Mouse (Mus musculus): ENCODE measurements at regions not wholly inside any gene's neighbourhood (a gene's known extent, or its start where the extent isn't known, plus 50 kb on each side); places are given as distances from the start of the nearest gene placed in this dataset.

DNA sequence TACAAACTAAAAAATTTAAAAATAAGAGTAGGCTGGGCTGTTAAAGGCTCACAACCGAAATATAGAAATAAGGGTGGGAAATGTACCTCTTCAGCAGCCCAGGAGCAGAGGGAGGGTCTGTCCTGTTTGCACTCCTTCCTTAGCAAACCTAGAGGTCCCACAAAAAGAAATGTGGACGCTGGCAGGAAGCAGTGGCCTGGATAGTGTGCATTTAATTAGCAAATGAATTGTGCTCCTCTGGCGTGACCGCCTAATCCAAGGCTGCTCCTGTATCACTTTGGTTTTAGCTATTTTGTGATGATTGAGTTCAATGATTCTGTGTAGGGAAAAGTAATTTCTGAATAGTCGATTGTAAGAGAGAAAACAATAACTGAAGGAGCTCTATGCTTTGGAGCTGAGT, 141.1 kb upstream of the Tbca start:
- peaks cover 8% of the 10 kb centered on the region; the same call in 1 of the 2 replicates for H3K27me3 ChIP-seq (replicated peaks; ENCODE audit: control insufficient read depth, insufficient read depth, low read length)
- DNase-seq (ENCODE audit: low spot score) (no peak), ATAC-seq (no peak)
- 16% methylated on average over 5 of the region's 5 CpGs for WGBS
- no peaks in the 10 kb centered on the region; the same call in 1 of the 2 replicates for H3K4me1 ChIP-seq (ENCODE audit: control insufficient read depth, insufficient read depth, low read length)
- no peak overlapping the region for H3K4me2 ChIP-seq (ENCODE audit: low read length)
- no peaks in the 10 kb centered on the region for H3K36me3 ChIP-seq (ENCODE audit: control insufficient read depth, insufficient read depth, low read length)
- no peak overlapping the region for H3K27ac ChIP-seq (ENCODE audit: low read depth, low read length)
- H3K4me3 ChIP-seq (ENCODE audit: low read depth, low read length): no peak overlapping the region
- H3K9ac ChIP-seq (ENCODE audit: low read length): no peak overlapping the region
- H3K9me3 ChIP-seq (replicated peaks; ENCODE audit: control insufficient read depth, low read length): no peaks in the 10 kb centered on the region

DNA sequence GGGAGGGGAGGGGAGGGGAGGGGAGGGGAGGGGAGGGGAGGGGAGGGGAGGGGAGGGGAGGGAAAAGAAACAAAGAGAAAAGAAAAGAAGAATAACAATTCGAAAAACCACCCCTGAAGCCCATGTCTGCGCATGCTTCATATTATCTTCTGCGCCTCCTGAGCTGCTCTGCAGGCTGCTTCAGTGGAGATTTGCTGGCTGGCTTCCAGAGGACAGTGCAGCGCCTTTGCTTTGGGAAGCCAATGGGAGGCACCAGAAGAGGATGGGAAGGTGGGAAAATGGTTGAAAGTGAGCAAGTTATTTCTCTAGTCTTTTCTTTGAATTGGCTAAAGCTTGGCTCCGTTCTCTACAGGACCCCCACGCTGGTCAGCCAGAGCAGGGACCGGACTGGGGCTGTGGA, 137.8 kb upstream of the Tbca start:
- H3K4me1 ChIP-seq (ENCODE audit: control insufficient read depth, insufficient read depth, low read length): no peaks in the 10 kb centered on the region
- H3K4me3 ChIP-seq (ENCODE audit: low read depth, low read length): no peak overlapping the region
- peaks cover 6% of the 10 kb centered on the region; the same call in 1 of the 2 replicates for H3K27me3 ChIP-seq (replicated peaks; ENCODE audit: control insufficient read depth, insufficient read depth, low read length)
- ATAC-seq: no peak
- DNase-seq (ENCODE audit: low spot score): peak; percentile 36
- H3K9me3 ChIP-seq (replicated peaks; ENCODE audit: control insufficient read depth, low read length): no peaks in the 10 kb centered on the region
- H3K36me3 ChIP-seq (ENCODE audit: control insufficient read depth, insufficient read depth, low read length): no peaks in the 10 kb centered on the region
- 66% methylated on average over 7 of the region's 7 CpGs for WGBS
- no peak overlapping the region for H3K9ac ChIP-seq (ENCODE audit: low read length)
- no peak overlapping the region for H3K27ac ChIP-seq (ENCODE audit: low read depth, low read length)
- no peak overlapping the region for H3K4me2 ChIP-seq (ENCODE audit: low read length)

DNA sequence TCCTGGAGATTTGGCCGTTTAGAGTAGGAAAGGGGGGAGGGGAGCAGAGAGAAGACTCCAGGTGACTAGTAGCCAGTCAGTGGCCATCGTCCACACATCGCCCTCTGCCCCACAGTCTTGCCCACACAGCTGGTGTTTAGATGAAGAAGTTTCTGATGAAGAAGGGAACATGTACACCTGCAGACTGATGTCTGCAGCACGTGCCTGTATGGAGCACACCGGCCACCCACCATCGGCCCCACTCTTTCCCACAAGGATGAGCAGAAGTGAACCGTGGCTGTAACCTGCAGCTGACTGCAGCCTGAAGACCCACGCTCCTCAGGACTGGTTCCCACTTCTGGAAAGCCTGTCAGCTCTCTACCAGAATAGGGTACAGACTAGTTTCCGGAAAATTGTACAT, 121.1 kb upstream of the Tbca start:
- H3K27me3 ChIP-seq (replicated peaks; ENCODE audit: control insufficient read depth, insufficient read depth, low read length): peaks cover 35% of the 10 kb centered on the region
- no peaks in the 10 kb centered on the region for H3K36me3 ChIP-seq (ENCODE audit: control insufficient read depth, insufficient read depth, low read length)
- DNase-seq (ENCODE audit: low spot score) (no peak), ATAC-seq (no peak)
- H3K27ac ChIP-seq (ENCODE audit: low read depth, low read length): no peak overlapping the region
- no peak overlapping the region for H3K4me2 ChIP-seq (ENCODE audit: low read length)
- H3K4me1 ChIP-seq (ENCODE audit: control insufficient read depth, insufficient read depth, low read length): no peaks in the 10 kb centered on the region
- no peak overlapping the region for H3K9ac ChIP-seq (ENCODE audit: low read length)
- no peak overlapping the region for H3K4me3 ChIP-seq (ENCODE audit: low read depth, low read length)
- 65% methylated on average over 9 of the region's 9 CpGs for WGBS
- no peaks in the 10 kb centered on the region for H3K9me3 ChIP-seq (replicated peaks; ENCODE audit: control insufficient read depth, low read length)

DNA sequence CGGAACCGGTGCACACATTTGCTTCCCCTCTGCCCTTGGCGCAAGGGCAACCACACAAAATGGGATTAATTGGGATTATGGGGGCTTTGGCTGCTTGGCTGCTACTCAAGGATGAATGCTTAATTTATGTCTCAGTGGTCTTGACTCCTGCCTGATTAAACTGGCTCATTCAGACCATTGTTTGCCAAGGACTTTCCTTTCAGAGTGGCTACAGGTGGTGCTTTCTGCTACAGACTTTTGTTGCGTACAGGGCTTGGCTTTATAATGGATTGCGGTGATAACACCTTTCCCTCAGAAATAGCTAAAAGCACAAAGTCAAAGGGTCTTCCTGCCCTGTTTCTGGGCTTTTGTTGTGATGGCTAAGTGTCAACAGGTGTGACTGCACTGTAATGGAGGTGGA, 120.4 kb upstream of the Tbca start:
- DNase-seq (ENCODE audit: low spot score) (no peak), ATAC-seq (no peak)
- Histone ChIP-seq H3K9me3 (replicated peaks; ENCODE audit: control insufficient read depth, low read length) (no peaks in the 10 kb centered on the region), H3K4me1 (ENCODE audit: control insufficient read depth, insufficient read depth, low read length) (no peaks in the 10 kb centered on the region), H3K27ac (ENCODE audit: low read depth, low read length) (no peak overlapping the region), H3K27me3 (replicated peaks; ENCODE audit: control insufficient read depth, insufficient read depth, low read length) (peaks cover 35% of the 10 kb centered on the region), H3K4me3 (ENCODE audit: low read depth, low read length) (no peak overlapping the region), H3K4me2 (ENCODE audit: low read length) (no peak overlapping the region), H3K36me3 (ENCODE audit: control insufficient read depth, insufficient read depth, low read length) (no peaks in the 10 kb centered on the region), H3K9ac (ENCODE audit: low read length) (no peak overlapping the region)
- 6% methylated on average over 5 of the region's 5 CpGs for WGBS

DNA sequence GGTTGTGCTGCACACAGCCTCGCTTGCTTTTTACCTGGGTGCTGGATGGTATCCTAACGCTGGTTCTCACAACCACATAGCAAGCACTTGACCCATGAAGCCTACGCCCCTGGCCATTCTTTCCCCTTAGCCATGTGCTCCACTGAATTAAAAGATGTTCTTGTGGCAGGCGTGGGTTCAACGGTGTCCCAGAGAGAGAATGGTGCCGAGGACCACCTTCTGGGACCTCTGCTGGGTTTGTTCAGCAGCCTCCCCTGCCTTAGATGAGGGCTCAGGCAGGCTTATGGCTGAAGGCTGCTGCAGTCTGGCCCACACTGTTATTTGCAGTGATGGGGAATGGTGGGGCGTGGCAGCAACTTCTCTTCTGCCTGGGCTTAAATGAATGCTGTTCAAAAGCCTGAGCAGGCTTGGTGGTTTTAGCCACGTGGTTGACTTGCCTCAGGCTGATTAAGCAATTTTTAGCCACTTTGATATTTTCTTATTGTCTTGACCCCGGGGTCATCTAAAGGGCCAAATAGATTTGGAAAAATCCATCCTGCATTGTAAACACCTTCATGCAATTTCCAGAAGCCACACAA, 119.5 kb upstream of the Tbca start:
- H3K27me3 ChIP-seq (replicated peaks; ENCODE audit: control insufficient read depth, insufficient read depth, low read length): peaks cover 35% of the 10 kb centered on the region
- WGBS: 42% methylated on average over 9 of the region's 9 CpGs

DNA sequence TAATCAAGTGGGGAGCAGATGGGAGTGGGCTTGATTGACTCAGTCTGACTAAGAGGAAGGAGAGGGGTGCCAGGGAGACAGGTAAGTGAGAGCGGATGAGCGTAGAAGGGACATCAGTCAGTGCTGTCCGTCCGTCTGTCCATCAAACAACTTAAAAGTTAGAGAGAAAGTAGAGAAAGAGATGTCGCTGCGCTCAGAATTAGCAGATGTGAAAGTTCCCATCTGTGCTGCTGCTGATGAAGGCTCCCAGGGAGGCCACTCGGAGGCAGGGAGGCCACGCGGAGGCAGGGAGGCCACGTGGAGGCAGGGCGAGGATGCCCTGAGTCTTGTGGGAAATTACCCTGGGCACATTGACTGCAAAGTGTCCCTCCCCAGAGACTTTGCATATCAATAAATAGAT, 118.4 kb upstream of the Tbca start:
- H3K27ac ChIP-seq (ENCODE audit: low read depth, low read length): no peak overlapping the region
- no peaks in the 10 kb centered on the region for H3K36me3 ChIP-seq (ENCODE audit: control insufficient read depth, insufficient read depth, low read length)
- H3K27me3 ChIP-seq (replicated peaks; ENCODE audit: control insufficient read depth, insufficient read depth, low read length): peaks cover 32% of the 10 kb centered on the region
- DNase-seq (ENCODE audit: low spot score) (no peak), ATAC-seq (no peak)
- H3K9ac ChIP-seq (ENCODE audit: low read length): no peak overlapping the region
- no peak overlapping the region for H3K4me2 ChIP-seq (ENCODE audit: low read length)
- H3K9me3 ChIP-seq (replicated peaks; ENCODE audit: control insufficient read depth, low read length): no peaks in the 10 kb centered on the region
- H3K4me1 ChIP-seq (ENCODE audit: control insufficient read depth, insufficient read depth, low read length): no peaks in the 10 kb centered on the region
- WGBS: 86% methylated on average over 11 of the region's 11 CpGs
- H3K4me3 ChIP-seq (ENCODE audit: low read depth, low read length): no peak overlapping the region

More for the DNA sequence above, 119.5 kb upstream of the Tbca start:
- Histone ChIP-seq H3K4me3 (ENCODE audit: low read depth, low read length) (no peak overlapping the region), H3K9ac (ENCODE audit: low read length) (no peak overlapping the region), H3K4me2 (ENCODE audit: low read length) (no peak overlapping the region), H3K36me3 (ENCODE audit: control insufficient read depth, insufficient read depth, low read length) (no peaks in the 10 kb centered on the region), H3K27ac (ENCODE audit: low read depth, low read length) (no peak overlapping the region), H3K4me1 (ENCODE audit: control insufficient read depth, insufficient read depth, low read length) (no peaks in the 10 kb centered on the region), H3K9me3 (replicated peaks; ENCODE audit: control insufficient read depth, low read length) (no peaks in the 10 kb centered on the region)
- no peak for DNase-seq (ENCODE audit: low spot score)
- ATAC-seq: no peak

DNA sequence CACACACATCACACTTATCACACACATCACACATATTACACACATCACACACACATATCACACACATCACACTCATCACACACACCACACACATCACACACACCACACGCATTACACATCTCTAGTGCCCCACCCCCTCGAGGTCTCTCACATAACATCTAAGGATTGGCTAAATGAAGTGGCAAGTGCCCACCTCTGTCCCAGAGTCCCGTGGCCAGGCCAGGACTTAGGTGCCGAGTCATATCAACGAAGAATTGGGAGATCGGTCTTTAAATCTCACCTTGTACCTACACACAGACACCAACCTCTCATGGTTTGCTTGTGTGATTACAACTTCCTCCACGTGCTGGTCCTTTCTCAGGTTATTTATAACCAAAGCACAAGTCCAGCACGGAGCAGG, 117.7 kb upstream of the Tbca start:
- ATAC-seq (no peak), DNase-seq (ENCODE audit: low spot score) (no peak)
- Histone ChIP-seq H3K4me1 (ENCODE audit: control insufficient read depth, insufficient read depth, low read length) (no peaks in the 10 kb centered on the region), H3K27ac (ENCODE audit: low read depth, low read length) (no peak overlapping the region), H3K9me3 (replicated peaks; ENCODE audit: control insufficient read depth, low read length) (no peaks in the 10 kb centered on the region), H3K4me3 (ENCODE audit: low read depth, low read length) (no peak overlapping the region), H3K36me3 (ENCODE audit: control insufficient read depth, insufficient read depth, low read length) (no peaks in the 10 kb centered on the region), H3K9ac (ENCODE audit: low read length) (no peak overlapping the region), H3K4me2 (ENCODE audit: low read length) (no peak overlapping the region), H3K27me3 (replicated peaks; ENCODE audit: control insufficient read depth, insufficient read depth, low read length) (peaks cover 28% of the 10 kb centered on the region)
- 87% methylated on average over 8 of the region's 8 CpGs for whole genome bisulfite sequencing

DNA sequence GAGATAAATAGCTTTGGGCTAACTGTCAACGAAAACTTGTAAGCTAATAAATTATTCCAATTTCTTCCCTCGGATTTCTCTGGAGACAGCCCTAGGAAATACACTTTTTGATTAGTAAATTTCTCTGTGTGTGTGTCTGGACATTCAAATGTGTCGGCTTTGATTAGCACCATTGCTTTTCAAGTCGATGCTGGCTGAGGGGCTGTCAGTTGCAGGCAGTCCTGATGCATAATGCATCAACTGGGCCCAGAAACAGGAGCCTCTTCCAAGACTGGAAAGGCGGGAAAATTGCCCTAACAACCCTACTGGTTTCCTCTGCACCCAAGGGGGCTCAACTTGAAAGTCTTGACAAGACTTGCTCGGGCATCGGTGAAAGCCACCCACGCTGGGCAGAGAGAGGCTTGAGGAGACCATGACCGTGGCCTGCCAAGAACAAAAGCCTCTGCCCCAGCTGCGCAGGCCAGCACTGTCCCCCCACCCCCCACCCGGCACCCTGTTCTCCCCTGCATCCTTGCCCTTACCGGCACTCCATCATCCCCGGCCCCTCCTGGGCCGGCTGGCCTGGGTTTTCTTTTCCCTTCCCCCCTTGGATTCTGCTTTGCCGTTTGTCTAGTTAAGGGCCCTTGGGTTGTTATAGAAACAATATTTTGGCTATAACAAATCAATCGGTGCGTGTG, 108.1 kb upstream of the Tbca start:
- no peaks in the 10 kb centered on the region for H3K9me3 ChIP-seq (replicated peaks; ENCODE audit: control insufficient read depth, low read length)
- H3K4me3 ChIP-seq (ENCODE audit: low read depth, low read length): no peak overlapping the region
- no peak overlapping the region for H3K4me2 ChIP-seq (ENCODE audit: low read length)
- DNase-seq (ENCODE audit: low spot score) (peak; percentile 63), ATAC-seq (peak; percentile 60)
- peaks cover 8% of the 10 kb centered on the region; the same call in 1 of the 2 replicates for H3K27me3 ChIP-seq (replicated peaks; ENCODE audit: control insufficient read depth, insufficient read depth, low read length)
- peaks cover 5% of the 10 kb centered on the region for H3K4me1 ChIP-seq (ENCODE audit: control insufficient read depth, insufficient read depth, low read length)
- H3K27ac ChIP-seq (ENCODE audit: low read depth, low read length): no peak overlapping the region
- 29% methylated on average over 17 of the region's 17 CpGs for WGBS
- no peak overlapping the region for H3K9ac ChIP-seq (ENCODE audit: low read length)
- H3K36me3 ChIP-seq (ENCODE audit: control insufficient read depth, insufficient read depth, low read length): no peaks in the 10 kb centered on the region

DNA sequence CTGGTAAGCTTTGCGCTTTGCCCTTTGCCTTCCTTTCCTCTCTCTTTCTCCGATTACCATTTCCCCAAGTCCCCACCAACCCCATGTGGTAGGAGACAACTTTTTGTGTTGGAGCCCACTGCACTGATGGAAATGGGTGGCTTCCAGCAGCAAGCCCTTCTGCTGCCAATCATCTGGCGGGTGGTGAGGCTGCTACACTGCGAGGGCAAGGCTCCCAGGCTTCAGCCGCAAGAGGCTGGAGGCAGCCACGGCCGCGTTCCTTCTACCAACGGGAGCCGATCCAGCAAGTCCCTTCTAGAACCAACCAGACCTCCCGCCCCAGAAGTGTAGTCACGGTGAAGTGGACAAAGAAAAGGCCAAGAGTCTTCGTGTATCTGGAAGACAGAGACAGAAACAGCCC, 107.1 kb upstream of the Tbca start:
- Histone ChIP-seq H3K9me3 (replicated peaks; ENCODE audit: control insufficient read depth, low read length) (no peaks in the 10 kb centered on the region), H3K27me3 (replicated peaks; ENCODE audit: control insufficient read depth, insufficient read depth, low read length) (peaks cover 12% of the 10 kb centered on the region; the same call in 1 of the 2 replicates), H3K27ac (ENCODE audit: low read depth, low read length) (no peak overlapping the region), H3K9ac (ENCODE audit: low read length) (no peak overlapping the region), H3K4me1 (ENCODE audit: control insufficient read depth, insufficient read depth, low read length) (peaks cover 5% of the 10 kb centered on the region), H3K4me2 (ENCODE audit: low read length) (no peak overlapping the region), H3K36me3 (ENCODE audit: control insufficient read depth, insufficient read depth, low read length) (no peaks in the 10 kb centered on the region), H3K4me3 (ENCODE audit: low read depth, low read length) (no peak overlapping the region)
- 91% methylated on average over 13 of the region's 13 CpGs for WGBS
- no peak for DNase-seq (ENCODE audit: low spot score)
- no peak for ATAC-seq

Measured in forebrain, embryonic 14.5 days (tissue).